Mouse (Mus musculus) CH12.LX (cell line): ENCODE data around the gene Cwc25.

ENCODE experiments used
- CHD1 ChIP-seq: IDR thresholded peaks from 2 replicates; pipeline ENCODE4 v1.6.1; 2012; ENCODE audit warnings: low read depth, low read length, improper control_type of control experiment, inconsistent platforms
- CTCF ChIP-seq, 2 experiments: IDR thresholded peaks in 1 of 2; conservative IDR thresholded peaks in 1 of 2; 2 replicates each; pipeline ENCODE4 v1.5.1; 2011 to 2012; ENCODE audit warnings: low read depth in 2 of 2, low read length in 2 of 2, improper control_type of control experiment in 1 of 2, inconsistent platforms in 1 of 2, mild to moderate bottlenecking in 1 of 2, moderate library complexity in 1 of 2
- MYC ChIP-seq: IDR thresholded peaks from 2 replicates; pipeline ENCODE4 v1.6.1; 2011; ENCODE audit warnings: low read depth, mild to moderate bottlenecking, improper control_type of control experiment, low read length
- ZKSCAN1 ChIP-seq: IDR thresholded peaks from 2 replicates; pipeline ENCODE4 v1.6.1; 2012; ENCODE audit warnings: low read depth, inconsistent platforms, low read length, improper control_type of control experiment, borderline replicate concordance

DNA sequence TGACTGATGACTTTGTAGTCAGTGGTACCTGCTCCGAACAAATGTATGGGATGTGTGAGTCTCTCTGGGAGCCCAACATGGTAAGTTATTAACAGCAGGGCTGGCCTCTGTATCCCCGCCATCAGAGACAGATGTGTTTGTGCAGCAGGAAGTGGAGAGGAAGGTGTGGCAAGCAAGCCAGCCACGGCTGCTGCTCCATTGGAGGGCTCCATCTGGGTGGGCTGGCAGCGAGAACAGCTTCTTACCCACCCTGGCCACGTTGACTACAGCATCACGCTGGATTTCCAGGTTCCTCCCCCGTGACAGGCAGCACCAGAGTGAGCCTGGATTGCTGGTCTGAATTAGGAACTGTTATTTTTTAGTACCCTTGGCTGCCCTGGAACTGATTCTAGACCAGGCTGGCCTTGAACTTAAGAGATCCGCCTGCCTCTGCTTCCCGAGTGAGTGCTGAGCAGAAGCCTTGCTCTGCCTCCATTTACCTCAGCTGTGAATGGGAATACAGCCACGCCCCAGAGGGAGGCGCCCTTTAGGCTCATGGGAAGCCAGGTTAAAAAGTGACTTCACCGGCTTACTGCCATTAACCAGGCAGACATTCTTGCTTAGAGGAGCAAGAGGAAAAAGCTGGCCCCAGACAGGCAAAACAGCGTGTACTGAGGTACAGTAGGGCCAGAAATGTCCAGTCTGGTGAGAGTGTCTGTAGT is 55.0 kb downstream of the Cwc25 start:
- TF ChIP-seq CHD1, result no peak
- no peak for TF ChIP-seq ZKSCAN1
- TF ChIP-seq MYC, result no peak
- no peak for TF ChIP-seq CTCF (conservative IDR thresholded peaks at IDR 0.05 in 1 of 2, IDR thresholded peaks at IDR 0.05 in 1 of 2; ENCODE audit: low read depth in 2 of 2, low read length in 2 of 2)
